Mouse (Mus musculus) stomach, postnatal 0 days (tissue): ENCODE measurements around the gene Efcc1.

Source experiments
- CTCF ChIP-seq: IDR thresholded peaks from 2 replicates; pipeline ENCODE4 v1.5.1; 2016; ENCODE audit warnings: antibody characterized with exemption, low read depth, mild to moderate bottlenecking, moderate library complexity
- EP300 ChIP-seq: optimal IDR thresholded peaks from 2 replicates; pipeline ENCODE3; 2016; ENCODE audit warnings: antibody characterized with exemption

GRCm38 (mm10) chr6:87788266-87788895 is 57.7 kb downstream of the Efcc1 start:
- TF ChIP-seq EP300 (no peak), CTCF (no peak)
